Mouse (Mus musculus) bone marrow macrophage, adult 2 months (primary cell): ENCODE measurements around the gene Ptger2.

ENCODE experiments used
- CTCF ChIP-seq: IDR thresholded peaks from 2 replicates; pipeline ENCODE4 v1.5.1; 2012; ENCODE audit warnings: low read depth, mild to moderate bottlenecking, low read length, moderate library complexity
- POLR2A ChIP-seq: IDR thresholded peaks from 2 replicates; pipeline ENCODE4 v1.6.1; 2012; ENCODE audit warnings: mild to moderate bottlenecking, low read depth, low read length, borderline replicate concordance

GRCm38 (mm10) chr14:44979887-44980286, 8.1 kb upstream of the Ptger2 start:
- no peak for TF ChIP-seq POLR2A
- TF ChIP-seq CTCF, result no peak
